Mouse (Mus musculus) large intestine, adult 2 months (tissue): ENCODE data around the gene Ssh2. TPM values are rescaled to one million over a fixed set of nuclear protein-coding genes. Genes with fewer than 3 reads are reported as not detected.

Experiments used
- DNase-seq: peaks from one replicate; pipeline ENCODE4 v3.0.0-alpha.2; 2012; ENCODE audit warnings: low read depth, low spot score
- WGBS: fragments of 180-500 bp; shearing (Covaris S2); methylation state at CpG from one replicate; pipeline ENCODE4 v1.1.7; 2018; 5-methylcytosine and 5-hydroxymethylcytosine counted together
- polyA plus RNA-seq: library from polyadenylated mRNA; depleted of rRNA; stranded (reverse); fragments of >200 nt; gene quantifications from 2 replicates; pipeline ENCODE4 v1.2.3, GENCODE M21; 2012; rRNA removed

The Ssh2 gene
- polyA plus RNA-seq, 1 experiment: 5.8 TPM

DNA sequence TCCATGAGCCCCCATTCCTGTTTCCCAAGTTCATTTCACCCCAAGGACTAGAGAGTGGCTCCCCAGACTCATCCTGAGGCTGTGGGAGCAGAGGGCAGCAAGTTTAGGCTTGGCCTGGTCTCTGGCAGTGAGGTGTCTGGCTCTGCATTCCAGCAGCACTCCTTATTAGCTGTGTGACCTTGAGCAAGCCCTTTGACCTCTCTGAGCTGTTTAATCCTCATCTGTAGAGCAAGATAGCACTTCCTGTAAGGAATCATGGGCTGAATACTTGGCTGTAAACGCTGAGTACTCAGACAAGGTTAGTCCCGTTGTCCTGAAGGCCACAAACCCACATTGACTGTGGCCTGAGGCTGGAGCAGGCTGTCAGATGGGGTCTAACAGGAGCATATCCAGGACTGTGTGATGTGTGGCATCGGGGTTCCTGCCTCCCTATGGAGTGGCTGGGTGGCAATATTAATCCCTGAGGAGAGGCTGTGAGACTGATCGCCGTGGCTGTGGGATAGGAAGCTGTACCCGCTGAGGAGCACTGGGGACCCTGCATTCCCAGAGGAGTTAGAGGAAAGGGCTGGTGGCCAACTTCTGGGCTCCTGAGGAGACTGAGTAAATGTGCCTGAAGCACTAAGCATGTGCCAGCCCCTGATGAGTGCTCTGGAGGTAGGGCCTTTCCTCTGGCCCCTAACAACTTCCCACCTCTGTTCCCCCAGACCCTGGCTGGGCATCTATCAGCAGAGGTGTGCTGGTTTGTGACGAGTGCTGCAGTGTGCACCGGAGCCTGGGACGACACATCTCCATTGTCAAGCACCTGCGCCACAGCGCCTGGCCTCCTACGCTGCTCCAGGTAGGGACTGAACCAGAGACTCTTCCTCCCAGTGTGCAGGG, 282.4 kb downstream of the Ssh2 start:
- DNase-seq: no peak
- 79% methylated on average over 12 of the region's 12 CpGs for WGBS

GRCm38 (mm10) chr11:77499354-77499753, 283.3 kb downstream of the Ssh2 start:
- no peak for DNase-seq
- WGBS: 89% methylated on average over 7 of the region's 7 CpGs

- WGBS: 66% methylated on average over 17 of the region's 17 CpGs
- no peak for DNase-seq
Observed at GRCm38 (mm10) chr11:77500361-77501325, 284.6 kb downstream of the Ssh2 start.

GRCm38 (mm10) chr11:77501392-77501791, 285.3 kb downstream of the Ssh2 start:
- no peak for DNase-seq
- 15% methylated on average over 5 of the region's 5 CpGs for WGBS

- no peak for DNase-seq
- 92% methylated on average over 4 of the region's 4 CpGs for WGBS
Observed at GRCm38 (mm10) chr11:77501971-77502370, 285.9 kb downstream of the Ssh2 start.

DNA sequence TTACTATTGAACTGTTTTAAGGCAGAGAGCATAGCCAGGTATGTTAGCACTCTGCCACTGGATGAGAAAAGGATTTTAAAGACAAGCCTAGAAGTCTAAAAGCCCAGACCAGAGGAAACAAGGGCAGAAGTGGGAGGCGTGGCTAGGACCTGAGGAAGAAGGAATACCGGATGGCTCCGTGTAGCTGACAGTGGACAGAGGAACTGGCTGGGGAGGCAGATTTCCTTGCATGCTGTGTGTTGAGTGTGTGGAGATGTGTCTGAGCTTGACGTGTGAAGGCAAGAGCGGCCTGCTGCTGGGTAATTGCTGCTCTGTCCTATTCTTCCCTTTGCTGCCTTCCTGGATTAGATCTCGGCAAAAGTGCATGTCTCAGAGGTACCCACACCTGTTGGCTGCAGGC, 286.4 kb downstream of the Ssh2 start:
- WGBS: 84% methylated on average over 6 of the region's 6 CpGs
- DNase-seq: no peak

GRCm38 (mm10) chr11:77503511-77503910, 287.4 kb downstream of the Ssh2 start:
- WGBS: 72% methylated on average over 3 of the region's 3 CpGs
- no peak for DNase-seq

DNA sequence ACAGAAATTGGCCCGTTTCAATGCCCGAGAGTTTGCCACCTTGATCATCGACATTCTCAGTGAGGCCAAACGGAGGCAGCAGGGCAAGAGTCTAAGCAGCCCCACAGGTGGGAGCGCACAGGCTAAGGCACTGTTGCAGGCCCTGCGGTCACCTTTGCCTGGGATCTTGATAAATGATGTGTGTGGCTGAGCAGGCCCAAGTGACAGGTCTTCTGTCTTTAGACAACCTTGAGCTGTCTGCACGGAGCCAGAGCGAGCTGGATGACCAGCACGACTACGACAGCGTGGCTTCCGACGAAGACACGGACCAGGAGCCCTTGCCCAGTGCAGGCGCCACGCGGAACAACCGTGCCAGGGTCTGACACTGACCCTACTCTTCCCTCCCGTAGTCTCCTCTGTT, 288.3 kb downstream of the Ssh2 start:
- 94% methylated on average over 19 of the region's 19 CpGs for WGBS
- DNase-seq: no peak

- 76% methylated on average over 22 of the region's 22 CpGs for WGBS
- DNase-seq: no peak
Observed at GRCm38 (mm10) chr11:77505291-77505980, 289.3 kb downstream of the Ssh2 start.

- 45% methylated on average over 14 of the region's 14 CpGs for WGBS
- DNase-seq: no peak
Observed at GRCm38 (mm10) chr11:77506273-77506672, 290.2 kb downstream of the Ssh2 start.

DNA sequence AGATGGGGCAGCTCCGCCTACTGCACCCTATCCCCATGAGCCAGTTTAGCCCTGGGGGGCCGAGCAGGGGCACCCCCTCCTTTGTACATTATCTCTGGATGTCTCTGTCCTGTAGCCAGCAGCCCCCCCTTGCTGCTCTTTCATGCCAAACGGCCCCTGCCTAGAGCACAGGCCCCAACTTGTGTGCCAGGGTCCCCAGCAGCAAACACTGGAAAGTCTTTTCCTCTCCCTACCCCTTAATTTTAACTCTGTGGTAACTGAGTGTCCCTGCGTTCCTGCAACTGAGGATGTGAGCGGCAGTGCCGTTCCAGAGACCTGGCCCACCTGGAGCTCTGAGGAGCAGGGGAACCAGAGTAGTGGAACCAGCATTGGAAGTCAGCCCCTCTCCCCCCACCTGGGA, 290.9 kb downstream of the Ssh2 start:
- no peak for DNase-seq

DNA sequence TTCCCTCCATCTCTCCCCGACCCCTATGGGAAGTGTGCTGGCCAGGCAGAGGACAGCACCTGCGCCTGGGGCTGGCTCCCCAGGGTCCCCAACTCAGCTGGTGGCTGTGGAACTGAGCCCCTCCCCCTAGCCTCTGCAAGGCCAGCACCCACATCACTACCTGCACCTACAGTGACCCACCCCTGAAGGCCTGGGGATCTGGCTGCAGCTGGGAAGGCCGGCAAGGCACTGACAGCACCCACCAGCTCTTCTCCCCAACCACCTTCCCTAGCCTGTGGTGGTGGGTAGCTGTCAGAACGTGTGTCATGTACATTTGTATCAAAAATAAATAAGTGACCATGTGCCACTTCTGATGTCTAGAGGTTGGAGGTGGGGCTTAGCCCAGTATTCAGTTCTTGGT, 291.3 kb downstream of the Ssh2 start:
- DNase-seq: no peak
- WGBS: 75% methylated on average over 4 of the region's 4 CpGs

More for the DNA sequence above, 290.9 kb downstream of the Ssh2 start:
- 89% methylated on average over 6 of the region's 6 CpGs for WGBS

- 28% methylated on average over 49 of the region's 49 CpGs for WGBS
- DNase-seq: no peak
Observed at GRCm38 (mm10) chr11:77508068-77509021, 292.3 kb downstream of the Ssh2 start.

Other genes with a start within 250 kb of the Ssh2 start
- 41.2 and 108 TPM in 2 replicates for gene Slc6a4, start 217.7 kb upstream of the Ssh2 start, polyA plus RNA-seq
- gene Nsrp1, start 137.9 kb upstream of the Ssh2 start, polyA plus RNA-seq: 0.92 and 1.1 TPM in 2 replicates
- 0.84 and 1.2 TPM in 2 replicates for gene Efcab5, start 27.3 kb upstream of the Ssh2 start, polyA plus RNA-seq
- 0.42 and 0.97 TPM in 2 replicates for gene Coro6, start 246.1 kb downstream of the Ssh2 start, polyA plus RNA-seq